Mouse (Mus musculus): ENCODE measurements around the gene Gale. TPM values are rescaled to one million over a fixed set of nuclear protein-coding genes. Genes with fewer than 3 reads are reported as not detected.

Gene Gale
- 82.5 and 108 TPM in 2 replicates for polyA plus RNA-seq (2015; fragmentation: Nextera tagmentation; extraction: Ambion mirVana)

DNA sequence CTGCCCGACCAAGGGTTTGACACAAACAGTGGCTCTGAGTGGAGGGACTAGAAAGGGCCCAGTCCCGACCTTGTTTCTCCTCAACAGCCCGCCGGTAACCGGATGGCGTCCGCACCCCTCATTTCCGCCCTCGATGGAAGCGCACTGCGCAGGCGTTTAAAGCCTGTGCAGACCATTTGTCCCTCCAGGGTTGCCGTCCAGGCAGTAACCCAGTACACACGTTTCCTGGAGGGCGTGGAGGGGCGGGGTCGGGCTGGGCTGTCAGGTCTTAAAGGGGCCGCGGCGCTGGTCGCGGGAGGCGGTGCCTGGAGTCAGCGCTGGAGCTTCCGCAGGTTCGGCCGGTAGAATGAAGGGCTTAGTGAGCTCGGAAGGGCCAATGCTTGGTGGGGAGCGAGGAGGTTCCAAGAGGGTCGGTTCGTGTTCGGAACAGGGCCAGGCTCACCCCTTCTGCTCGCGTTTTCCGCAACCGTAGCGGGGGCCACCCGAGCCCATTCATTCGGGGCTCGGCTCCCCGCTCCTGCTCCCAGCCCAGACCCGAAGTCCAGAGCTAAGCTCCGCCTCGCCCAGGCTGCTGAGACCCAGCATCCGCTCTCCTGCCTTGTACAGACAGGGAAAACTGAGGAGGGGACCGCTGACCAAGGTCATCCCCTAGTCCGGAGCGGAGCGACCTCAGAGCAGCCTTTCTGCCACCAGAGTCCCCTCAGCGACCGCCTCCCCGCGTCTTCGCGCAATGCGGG is at the start of gene Gale:
TSS of gene Gale (plus strand) at position 271 of the 737 bp plus-strand sequence.
- peak; percentile 91 for ATAC-seq
- peak within 1 kb of the TSS; percentile 90 for H3K4me2 ChIP-seq (replicated peaks)
- peaks cover 32% of the 10 kb centered on the region for H3K36me3 ChIP-seq
- H3K9ac ChIP-seq, result peak within 1 kb of the TSS; percentile 84
- peak within 1 kb of the TSS; percentile 78 for H3K4me3 ChIP-seq (replicated peaks)
- H3K27ac ChIP-seq, result peak within 1 kb of the TSS; percentile 88
- under 1% methylated on average over 56 of the region's 56 CpGs for WGBS
- no peaks in the 10 kb centered on the region for H3K27me3 ChIP-seq (replicated peaks)
- no peaks in the 10 kb centered on the region for H3K9me3 ChIP-seq
- H3K4me1 ChIP-seq (replicated peaks), result peaks cover 18% of the 10 kb centered on the region

GRCm38 (mm10) chr4:135918635-135919279 is 44.8 kb upstream of the Gale start:
- no peak overlapping the region for H3K4me3 ChIP-seq (replicated peaks)
- H3K4me1 ChIP-seq (replicated peaks), result peaks cover 9% of the 10 kb centered on the region
- 69% methylated on average over 13 of the region's 13 CpGs for WGBS
- H3K36me3 ChIP-seq, result no peaks in the 10 kb centered on the region; the same call in 1 of the 2 replicates
- no peaks in the 10 kb centered on the region for H3K27me3 ChIP-seq (replicated peaks)
- H3K4me2 ChIP-seq (replicated peaks), result peak overlapping the region; percentile 15
- H3K9me3 ChIP-seq, result no peaks in the 10 kb centered on the region
- ATAC-seq, result peak; percentile 67
- no peak overlapping the region for H3K9ac ChIP-seq
- peak overlapping the region; percentile 63 for H3K27ac ChIP-seq

- H3K27ac ChIP-seq, result peak overlapping the region; percentile 63
- no peak overlapping the region for H3K4me2 ChIP-seq (replicated peaks)
- H3K36me3 ChIP-seq, result no peaks in the 10 kb centered on the region; the same call in 1 of the 2 replicates
- H3K27me3 ChIP-seq (replicated peaks), result no peaks in the 10 kb centered on the region
- H3K4me3 ChIP-seq (replicated peaks), result no peak overlapping the region
- WGBS, result 73% methylated on average over 3 of the region's 3 CpGs
- no peak overlapping the region for H3K9ac ChIP-seq
- H3K4me1 ChIP-seq (replicated peaks), result peaks cover 9% of the 10 kb centered on the region
- no peaks in the 10 kb centered on the region for H3K9me3 ChIP-seq
- peak; percentile 75 for ATAC-seq
These were observed 44.3 kb upstream of the Gale start for GRCm38 (mm10) chr4:135919280-135919639.

- Histone ChIP-seq H3K4me3 (replicated peaks) (peak within 1 kb of the TSS; percentile 83), H3K4me1 (replicated peaks) (peaks cover 12% of the 10 kb centered on the region), H3K27ac (peak within 1 kb of the TSS; percentile 84), H3K36me3 (peaks cover 2% of the 10 kb centered on the region; the same call in 1 of the 2 replicates), H3K27me3 (replicated peaks) (no peaks in the 10 kb centered on the region), H3K9me3 (no peaks in the 10 kb centered on the region), H3K9ac (peak within 1 kb of the TSS; percentile 85), H3K4me2 (replicated peaks) (peak within 1 kb of the TSS; percentile 88)
- ATAC-seq, result peak; percentile 92
- 1% methylated on average over 60 of the region's 60 CpGs for WGBS
These were observed 43.0 kb upstream of the Gale start, which contains the start of gene Fuca1 for GRCm38 (mm10) chr4:135920304-135921241. Fuca1 (plus strand) TSS chr4:135920735.

- no peak for ATAC-seq
These were observed 42.0 kb upstream of the Gale start for GRCm38 (mm10) chr4:135921257-135922120.

DNA sequence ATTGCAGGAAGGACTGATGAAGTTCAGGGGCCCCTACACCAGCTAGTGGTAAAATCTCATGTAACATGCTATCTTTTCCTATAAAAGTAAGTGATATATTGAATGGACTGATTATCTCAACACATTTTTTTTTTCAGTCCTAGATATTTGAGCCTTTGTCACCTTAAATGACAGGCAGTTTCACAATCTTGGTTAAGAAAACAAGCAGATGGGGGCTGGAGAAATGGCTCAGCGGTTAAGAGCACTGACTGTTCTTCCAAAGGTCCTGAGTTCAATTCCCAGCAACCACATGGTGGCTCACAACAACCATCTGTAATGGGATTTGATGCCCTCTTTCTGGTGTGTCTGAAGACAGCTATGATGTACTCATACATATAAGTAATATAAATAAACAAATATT is 41.3 kb upstream of the Gale start:
- ATAC-seq, result no peak
- Histone ChIP-seq H3K27me3 (replicated peaks) (no peaks in the 10 kb centered on the region), H3K4me1 (replicated peaks) (peaks cover 12% of the 10 kb centered on the region), H3K27ac (no peak overlapping the region), H3K4me2 (replicated peaks) (peak overlapping the region; percentile 88), H3K36me3 (peaks cover 4% of the 10 kb centered on the region; the same call in 1 of the 2 replicates), H3K9ac (0 out of 2 replicates have a peak overlapping the region, but pooled peaks have one; percentile 85), H3K9me3 (no peaks in the 10 kb centered on the region), H3K4me3 (replicated peaks) (peak overlapping the region; percentile 83; the same call in 1 of the 2 replicates)
- WGBS, result 75% methylated on average over 1 of the region's 1 CpGs

More at GRCm38 (mm10) chr4:135921257-135922120, 42.0 kb upstream of the Gale start:
- Histone ChIP-seq H3K36me3 (peaks cover 4% of the 10 kb centered on the region; the same call in 1 of the 2 replicates), H3K27me3 (replicated peaks) (no peaks in the 10 kb centered on the region), H3K9me3 (no peaks in the 10 kb centered on the region), H3K4me3 (replicated peaks) (peak overlapping the region; percentile 83), H3K4me2 (replicated peaks) (peak overlapping the region; percentile 88), H3K27ac (peak overlapping the region; percentile 84), H3K9ac (peak overlapping the region; percentile 85), H3K4me1 (replicated peaks) (peaks cover 12% of the 10 kb centered on the region)
- WGBS, result 3% methylated on average over 26 of the region's 26 CpGs

GRCm38 (mm10) chr4:135924418-135924817 is 39.1 kb upstream of the Gale start:
- WGBS, result 74% methylated on average over 2 of the region's 2 CpGs
- H3K4me2 ChIP-seq (replicated peaks), result no peak overlapping the region
- H3K4me1 ChIP-seq (replicated peaks), result peaks cover 12% of the 10 kb centered on the region
- no peak overlapping the region for H3K9ac ChIP-seq
- no peaks in the 10 kb centered on the region for H3K9me3 ChIP-seq
- H3K4me3 ChIP-seq (replicated peaks), result no peak overlapping the region
- no peak for ATAC-seq
- no peaks in the 10 kb centered on the region for H3K27me3 ChIP-seq (replicated peaks)
- no peak overlapping the region for H3K27ac ChIP-seq
- peaks cover 4% of the 10 kb centered on the region; the same call in 1 of the 2 replicates for H3K36me3 ChIP-seq

DNA sequence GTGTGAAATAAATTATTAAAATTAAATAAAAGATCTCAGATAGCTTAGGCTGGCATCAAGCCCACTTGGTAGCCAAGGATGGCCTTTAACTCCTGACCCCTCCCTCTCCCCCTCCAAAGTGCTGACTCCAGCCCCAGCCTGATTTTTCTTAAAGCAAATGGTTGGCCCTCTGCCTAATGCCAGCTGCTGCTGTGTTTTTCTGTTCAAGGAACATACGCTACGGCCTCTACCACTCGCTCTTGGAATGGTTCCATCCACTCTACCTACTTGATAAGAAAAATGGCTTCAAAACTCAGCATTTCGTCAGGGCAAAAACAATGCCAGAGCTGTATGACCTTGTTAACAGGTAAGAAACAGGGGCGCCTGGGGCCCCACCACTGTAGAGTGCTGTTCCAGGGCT is 38.2 kb upstream of the Gale start:
- Histone ChIP-seq H3K27me3 (replicated peaks) (no peaks in the 10 kb centered on the region), H3K9ac (no peak overlapping the region), H3K9me3 (no peaks in the 10 kb centered on the region), H3K4me1 (replicated peaks) (peaks cover 12% of the 10 kb centered on the region), H3K36me3 (peaks cover 4% of the 10 kb centered on the region; the same call in 1 of the 2 replicates), H3K4me3 (replicated peaks) (no peak overlapping the region), H3K4me2 (replicated peaks) (no peak overlapping the region), H3K27ac (no peak overlapping the region)
- no peak for ATAC-seq
- 79% methylated on average over 5 of the region's 5 CpGs for WGBS

- peaks cover 10% of the 10 kb centered on the region; the same call in 1 of the 2 replicates for H3K36me3 ChIP-seq
- peaks cover 11% of the 10 kb centered on the region for H3K4me1 ChIP-seq (replicated peaks)
- H3K4me3 ChIP-seq (replicated peaks), result no peak overlapping the region
- H3K9me3 ChIP-seq, result no peaks in the 10 kb centered on the region
- no peak overlapping the region for H3K9ac ChIP-seq
- no peak overlapping the region for H3K4me2 ChIP-seq (replicated peaks)
- no peaks in the 10 kb centered on the region for H3K27me3 ChIP-seq (replicated peaks)
- ATAC-seq, result no peak
- WGBS, result 83% methylated on average over 10 of the region's 10 CpGs
- H3K27ac ChIP-seq, result no peak overlapping the region
These were observed 37.2 kb upstream of the Gale start for GRCm38 (mm10) chr4:135926195-135926808.

- Histone ChIP-seq H3K4me2 (replicated peaks) (no peak overlapping the region), H3K9ac (no peak overlapping the region), H3K9me3 (no peaks in the 10 kb centered on the region), H3K4me1 (replicated peaks) (peaks cover 6% of the 10 kb centered on the region), H3K27me3 (replicated peaks) (no peaks in the 10 kb centered on the region), H3K27ac (no peak overlapping the region), H3K36me3 (peaks cover 13% of the 10 kb centered on the region; the same call in 1 of the 2 replicates), H3K4me3 (replicated peaks) (no peak overlapping the region)
- ATAC-seq, result no peak
- 86% methylated on average over 3 of the region's 3 CpGs for WGBS
These were observed 36.7 kb upstream of the Gale start for GRCm38 (mm10) chr4:135926861-135927260.
